Mouse (Mus musculus): Measurements from ENCODE around the gene Szt2. TPM values are rescaled to one million over a fixed set of nuclear protein-coding genes. Genes with fewer than 3 reads are reported as not detected.

The Szt2 gene
- total and polyA plus RNA-seq, 2 experiments from 2014 or later = 4.2 to 22.4 TPM

GRCm38 (mm10) chr4:118353689-118354088, 55.4 kb downstream of the Szt2 start:
- no peak overlapping the region for H3K4me3 ChIP-seq (ENCODE audit: low read length)
- DNase-seq (ENCODE audit: low spot score) (no peak), ATAC-seq (no peak)
- no peaks in the 10 kb centered on the region for H3K9me3 ChIP-seq (ENCODE audit: low read length)
- no peak overlapping the region for H3K27ac ChIP-seq
- no peaks in the 10 kb centered on the region for H3K4me1 ChIP-seq (ENCODE audit: insufficient read depth, low read length)
- H3K9ac ChIP-seq (replicated peaks; ENCODE audit: low read length) = no peak overlapping the region
- H3K4me2 ChIP-seq (ENCODE audit: low read depth, low read length) = no peak overlapping the region
- H3K36me3 ChIP-seq (ENCODE audit: insufficient read depth, low read length) = no peaks in the 10 kb centered on the region
- 48% methylated on average over 6 of the region's 6 CpGs for WGBS
- no peak for TF ChIP-seq CTCF (IDR thresholded peaks at IDR 0.05; ENCODE audit: low read depth)
- no peaks in the 10 kb centered on the region for H3K27me3 ChIP-seq (ENCODE audit: insufficient read depth, low read length)

DNA sequence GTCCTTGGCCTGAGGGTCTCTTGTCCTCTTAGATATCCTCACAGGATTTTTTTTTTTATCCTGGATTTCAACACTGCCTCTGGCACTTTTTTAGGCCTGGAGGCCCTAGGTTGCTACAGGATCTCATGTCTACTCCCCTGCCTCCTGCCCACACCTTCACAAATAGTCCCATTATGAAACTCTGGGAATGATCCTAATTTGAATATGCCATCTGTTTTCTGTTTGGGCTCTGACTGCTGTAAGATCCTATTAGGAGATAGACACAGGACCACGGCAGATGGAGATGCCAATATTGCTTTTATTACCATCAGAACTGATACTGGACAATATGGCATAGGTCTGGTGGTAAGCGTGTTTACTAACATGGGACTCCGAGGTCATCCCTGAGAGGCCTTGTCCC, 57.2 kb downstream of the Szt2 start:
- no peak overlapping the region for H3K27ac ChIP-seq
- no peaks in the 10 kb centered on the region for H3K4me1 ChIP-seq (ENCODE audit: insufficient read depth, low read length)
- ATAC-seq (no peak), DNase-seq (ENCODE audit: low spot score) (no peak)
- WGBS = 82% methylated on average over 3 of the region's 3 CpGs
- no peaks in the 10 kb centered on the region for H3K36me3 ChIP-seq (ENCODE audit: insufficient read depth, low read length)
- no peak overlapping the region for H3K4me3 ChIP-seq (ENCODE audit: low read length)
- no peaks in the 10 kb centered on the region for H3K27me3 ChIP-seq (ENCODE audit: insufficient read depth, low read length)
- no peak for TF ChIP-seq CTCF (IDR thresholded peaks at IDR 0.05; ENCODE audit: low read depth)
- H3K4me2 ChIP-seq (ENCODE audit: low read depth, low read length) = no peak overlapping the region
- no peak overlapping the region for H3K9ac ChIP-seq (replicated peaks; ENCODE audit: low read length)
- no peaks in the 10 kb centered on the region for H3K9me3 ChIP-seq (ENCODE audit: low read length)

DNA sequence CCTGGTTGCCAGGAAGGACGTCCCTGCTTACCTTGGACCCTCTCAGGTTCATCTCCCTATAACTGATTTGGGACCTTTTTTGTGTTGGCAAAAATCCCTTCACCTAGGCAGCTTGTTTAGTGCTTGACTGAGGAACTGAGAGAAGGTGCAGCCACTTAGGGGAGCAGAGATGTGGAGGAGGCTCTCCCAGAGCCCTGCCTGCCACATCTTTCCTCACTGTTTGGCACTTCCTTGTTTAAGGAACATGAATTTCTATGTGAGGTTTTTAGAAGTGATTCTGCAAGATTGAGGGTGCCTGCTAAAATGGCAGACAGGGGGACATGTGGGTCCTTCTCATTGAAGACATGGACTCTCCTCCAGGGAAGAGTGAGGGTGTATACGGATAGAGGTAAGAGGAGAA, 58.2 kb downstream of the Szt2 start:
- Histone ChIP-seq H3K27me3 (ENCODE audit: insufficient read depth, low read length) (no peaks in the 10 kb centered on the region), H3K4me3 (ENCODE audit: low read length) (no peak overlapping the region), H3K9ac (replicated peaks; ENCODE audit: low read length) (no peak overlapping the region), H3K27ac (no peak overlapping the region), H3K4me2 (ENCODE audit: low read depth, low read length) (no peak overlapping the region), H3K4me1 (ENCODE audit: insufficient read depth, low read length) (no peaks in the 10 kb centered on the region), H3K9me3 (ENCODE audit: low read length) (no peaks in the 10 kb centered on the region), H3K36me3 (ENCODE audit: insufficient read depth, low read length) (no peaks in the 10 kb centered on the region)
- no peak for TF ChIP-seq CTCF (IDR thresholded peaks at IDR 0.05; ENCODE audit: low read depth)
- DNase-seq (ENCODE audit: low spot score) = no peak
- no peak for ATAC-seq
- WGBS = 84% methylated on average over 2 of the region's 2 CpGs

DNA sequence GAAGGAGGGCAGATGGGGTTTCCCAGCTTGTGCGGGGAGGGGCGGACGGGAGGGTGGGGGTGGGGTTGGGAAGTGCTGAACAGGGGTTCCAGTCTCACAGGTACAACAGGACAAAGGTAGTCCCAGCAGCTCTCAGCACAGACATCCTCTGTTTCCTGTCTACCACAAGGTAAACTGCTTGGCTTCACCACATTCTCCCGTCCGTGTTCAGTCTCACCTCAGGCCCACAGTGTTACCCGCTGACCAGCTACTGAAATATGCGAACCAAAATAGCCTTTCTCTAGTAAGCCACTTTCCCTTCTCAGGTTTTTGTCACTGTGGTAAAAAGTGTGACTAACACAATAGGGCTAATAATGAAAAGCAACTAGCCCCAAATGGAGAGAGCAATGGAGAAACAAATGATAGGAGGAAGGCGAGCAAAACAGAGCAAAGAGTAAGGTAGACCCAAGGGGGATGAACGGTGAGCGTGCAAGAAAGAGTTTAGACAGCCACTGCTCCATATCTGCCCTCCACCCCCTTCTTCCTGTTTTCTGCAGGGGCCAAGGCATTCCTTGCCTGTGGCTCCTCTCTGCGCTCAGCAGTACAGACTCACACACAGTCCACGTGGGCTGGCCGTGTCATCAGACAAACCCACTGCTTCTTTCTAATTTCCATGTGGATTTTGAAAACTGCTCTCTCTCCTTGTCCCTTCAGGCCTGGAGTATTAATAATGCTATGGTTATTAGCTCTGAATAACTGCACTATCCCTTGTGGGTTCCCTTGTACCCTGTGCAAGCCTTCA, 61.4 kb downstream of the Szt2 start:
- H3K9me3 ChIP-seq (ENCODE audit: low read length) = no peaks in the 10 kb centered on the region
- no peak for TF ChIP-seq CTCF (IDR thresholded peaks at IDR 0.05; ENCODE audit: low read depth)
- no peak overlapping the region for H3K27ac ChIP-seq

DNA sequence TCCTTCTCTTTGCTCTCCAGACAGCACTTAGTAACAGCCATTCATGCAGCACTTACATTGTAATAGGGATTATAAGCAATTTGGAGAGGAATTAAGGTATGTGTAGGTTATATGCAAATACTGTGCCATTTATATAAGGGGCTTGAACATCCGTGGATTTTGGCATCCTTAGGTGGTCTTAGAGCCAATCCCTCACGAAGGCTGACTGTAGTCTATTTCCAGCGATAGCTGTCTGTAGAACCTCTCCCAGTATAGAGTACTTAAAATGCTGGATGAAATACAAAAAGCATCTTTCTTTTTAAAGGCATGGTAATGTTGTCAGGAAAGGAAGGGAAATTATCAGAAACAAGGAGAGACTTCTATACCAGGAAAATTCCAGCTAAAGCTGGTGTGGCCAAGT, 67.6 kb downstream of the Szt2 start:
- Histone ChIP-seq H3K27ac (no peak overlapping the region), H3K27me3 (ENCODE audit: insufficient read depth, low read length) (no peaks in the 10 kb centered on the region), H3K4me1 (ENCODE audit: insufficient read depth, low read length) (no peaks in the 10 kb centered on the region), H3K4me3 (ENCODE audit: low read length) (no peak overlapping the region), H3K9ac (replicated peaks; ENCODE audit: low read length) (no peak overlapping the region), H3K4me2 (ENCODE audit: low read depth, low read length) (no peak overlapping the region), H3K36me3 (ENCODE audit: insufficient read depth, low read length) (no peaks in the 10 kb centered on the region), H3K9me3 (ENCODE audit: low read length) (no peaks in the 10 kb centered on the region)
- WGBS = 71% methylated on average over 3 of the region's 3 CpGs
- ATAC-seq (no peak), DNase-seq (ENCODE audit: low spot score) (no peak)
- TF ChIP-seq CTCF (IDR thresholded peaks at IDR 0.05; ENCODE audit: low read depth) = no peak

More for the DNA sequence above, 61.4 kb downstream of the Szt2 start:
- 69% methylated on average over 13 of the region's 13 CpGs for WGBS
- H3K9ac ChIP-seq (replicated peaks; ENCODE audit: low read length) = no peak overlapping the region
- no peak overlapping the region for H3K4me2 ChIP-seq (ENCODE audit: low read depth, low read length)
- no peaks in the 10 kb centered on the region for H3K4me1 ChIP-seq (ENCODE audit: insufficient read depth, low read length)
- no peaks in the 10 kb centered on the region for H3K27me3 ChIP-seq (ENCODE audit: insufficient read depth, low read length)
- peak; percentile 45 for ATAC-seq
- H3K36me3 ChIP-seq (ENCODE audit: insufficient read depth, low read length) = no peaks in the 10 kb centered on the region
- no peak overlapping the region for H3K4me3 ChIP-seq (ENCODE audit: low read length)
- no peak for DNase-seq (ENCODE audit: low spot score)

- DNase-seq (ENCODE audit: low spot score) = peak; percentile 87
- Histone ChIP-seq H3K4me2 (ENCODE audit: low read depth, low read length) (no peak overlapping the region), H3K27ac (no peak overlapping the region), H3K27me3 (ENCODE audit: insufficient read depth, low read length) (no peaks in the 10 kb centered on the region), H3K9ac (replicated peaks; ENCODE audit: low read length) (no peak overlapping the region), H3K4me1 (ENCODE audit: insufficient read depth, low read length) (no peaks in the 10 kb centered on the region), H3K4me3 (ENCODE audit: low read length) (no peak overlapping the region), H3K9me3 (ENCODE audit: low read length) (no peaks in the 10 kb centered on the region), H3K36me3 (ENCODE audit: insufficient read depth, low read length) (no peaks in the 10 kb centered on the region)
- WGBS = 14% methylated on average over 7 of the region's 7 CpGs
- ATAC-seq = peak; percentile 72
- peak; percentile 74 for TF ChIP-seq CTCF (IDR thresholded peaks at IDR 0.05; ENCODE audit: low read depth)
These were observed 72.4 kb downstream of the Szt2 start for GRCm38 (mm10) chr4:118336658-118337057.

DNA sequence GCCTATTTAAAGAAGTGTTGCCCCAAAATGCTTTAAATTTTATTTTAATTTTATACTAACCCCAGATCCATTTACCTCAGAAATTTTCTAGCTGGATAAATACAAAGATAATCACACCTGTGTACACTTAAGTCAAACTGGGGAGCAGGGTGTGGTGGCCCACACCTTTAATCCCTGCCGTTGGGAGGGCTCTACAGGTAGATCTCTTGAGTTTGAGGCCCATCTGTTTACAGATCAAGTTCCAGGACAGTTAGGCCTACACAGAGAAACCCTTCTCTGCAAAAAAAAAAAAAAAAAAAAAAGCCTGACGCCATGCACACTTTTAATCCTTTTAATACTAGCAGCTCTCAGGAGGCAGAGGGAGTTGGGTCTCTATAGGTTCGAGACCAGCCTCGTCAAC, 73.1 kb downstream of the Szt2 start:
- H3K9ac ChIP-seq (replicated peaks; ENCODE audit: low read length) = no peak overlapping the region
- H3K27me3 ChIP-seq (ENCODE audit: insufficient read depth, low read length) = no peaks in the 10 kb centered on the region
- no peak for TF ChIP-seq CTCF (IDR thresholded peaks at IDR 0.05; ENCODE audit: low read depth)
- no peak overlapping the region for H3K27ac ChIP-seq
- no peak overlapping the region for H3K4me3 ChIP-seq (ENCODE audit: low read length)
- no peak overlapping the region for H3K4me2 ChIP-seq (ENCODE audit: low read depth, low read length)
- ATAC-seq (no peak), DNase-seq (ENCODE audit: low spot score) (no peak)
- H3K36me3 ChIP-seq (ENCODE audit: insufficient read depth, low read length) = no peaks in the 10 kb centered on the region
- H3K9me3 ChIP-seq (ENCODE audit: low read length) = no peaks in the 10 kb centered on the region
- WGBS = 89% methylated on average over 4 of the region's 4 CpGs
- no peaks in the 10 kb centered on the region for H3K4me1 ChIP-seq (ENCODE audit: insufficient read depth, low read length)
